Mouse (Mus musculus) C2C12 (cell line): ENCODE data around the gene Dact1.

Experiments used
- CEBPB ChIP-seq: IDR thresholded peaks from one replicate; pipeline ENCODE4 v1.6.1; 2011; ENCODE audit warnings: low read depth, mild to moderate bottlenecking, control low read depth, moderate library complexity
- CTCF ChIP-seq: IDR thresholded peaks from one replicate; pipeline ENCODE4 v1.5.1; 2011; ENCODE audit not compliant: control insufficient read depth, insufficient read depth, insufficient read length
- MAX ChIP-seq: IDR thresholded peaks from one replicate; pipeline ENCODE4 v1.6.1; 2011; ENCODE audit warnings: mild to moderate bottlenecking, control low read depth
- MYOD1 ChIP-seq: IDR thresholded peaks from one replicate; pipeline ENCODE4 v1.6.1; 2011; ENCODE audit warnings: low read depth; ENCODE audit not compliant: control insufficient read depth, insufficient read length

- no peak for TF ChIP-seq CTCF
- TF ChIP-seq MYOD1: no peak
- no peak for TF ChIP-seq MAX
- no peak for TF ChIP-seq CEBPB
Observed at GRCm38 (mm10) chr12:71348401-71348896, 38.8 kb downstream of the Dact1 start.
